Mouse (Mus musculus) T-helper 17 cell (primary cell): ENCODE results near the gene Vamp8.

Source experiments
- in situ Hi-C, 2 experiments: fragments of 300-600 bp; cut with MboI, MseI; formaldehyde crosslinking; loops; 1 replicate in 1 of 2; 2 replicates in 1 of 2; pipeline ENCODE4 v1.15.1; 2025; ENCODE audit warnings: high pct_unique_total_duplicates in 2 of 2

Gene Vamp8

GRCm38 (mm10) chr6:72389941-72390771 lies at the start of gene Vamp8:
TSS of gene Vamp8 (minus strand) at chr6:72390703.
- in situ Hi-C loops = loop anchor here in 1 of 2 experiments (5.0 kb wide), 1 partner anchor 33 kb away; the partner anchor contains the start of gene Tmem150a

GRCm38 (mm10) chr6:72439355-72440185 lies 49.1 kb upstream of the Vamp8 start, which contains the start of gene Mat2a:
TSS of gene Mat2a (minus strand) at chr6:72439558.
- in situ Hi-C loops = no loop called here

- in situ Hi-C loops = no loop called here
These were observed 48.4 kb upstream of the Vamp8 start for GRCm38 (mm10) chr6:72438862-72439354.

- in situ Hi-C loops = no loop called here
These were observed 47.7 kb upstream of the Vamp8 start for GRCm38 (mm10) chr6:72438226-72438625.

- in situ Hi-C loops = no loop called here
These were observed 41.6 kb upstream of the Vamp8 start for GRCm38 (mm10) chr6:72432153-72432552.

- in situ Hi-C loops = no loop called here
These were observed 40.8 kb upstream of the Vamp8 start for GRCm38 (mm10) chr6:72430989-72431921.

- in situ Hi-C loops = loop anchor here (5.0 kb wide), 4 partner anchors 93 to 138 kb away; partner anchors contain the start of gene Sh2d6 (in 1 of the 2)
These were observed 38.7 kb upstream of the Vamp8 start for GRCm38 (mm10) chr6:72429061-72429842.

GRCm38 (mm10) chr6:72428036-72428435 lies 37.5 kb upstream of the Vamp8 start:
- in situ Hi-C loops = loop anchor here (5.0 kb wide), 4 partner anchors 94 to 139 kb away; partner anchors contain the start of gene Sh2d6 (in 1 of the 2)

- in situ Hi-C loops = loop anchor here (5.0 kb wide), 4 partner anchors 97 to 142 kb away; partner anchors contain the start of gene Sh2d6 (in 1 of the 2)
These were observed 35.1 kb upstream of the Vamp8 start for GRCm38 (mm10) chr6:72425646-72426045.

GRCm38 (mm10) chr6:72420901-72421300 lies 30.4 kb upstream of the Vamp8 start:
- in situ Hi-C loops = no loop called here

- in situ Hi-C loops = no loop called here
These were observed 29.3 kb upstream of the Vamp8 start for GRCm38 (mm10) chr6:72419806-72420205.

- in situ Hi-C loops = no loop called here
These were observed 27.8 kb upstream of the Vamp8 start for GRCm38 (mm10) chr6:72418279-72418678.

GRCm38 (mm10) chr6:72415964-72416772 lies 25.7 kb upstream of the Vamp8 start:
- in situ Hi-C loops = no loop called here

GRCm38 (mm10) chr6:72415181-72415580 lies 24.7 kb upstream of the Vamp8 start:
- in situ Hi-C loops = no loop called here

GRCm38 (mm10) chr6:72414076-72414756 lies 23.7 kb upstream of the Vamp8 start, which contains the start of gene Ggcx:
TSS of gene Ggcx (plus strand) at chr6:72414308.
- in situ Hi-C loops = no loop called here

GRCm38 (mm10) chr6:72410518-72410917 lies 20.0 kb upstream of the Vamp8 start:
- in situ Hi-C loops = no loop called here

GRCm38 (mm10) chr6:72410003-72410402 lies 19.5 kb upstream of the Vamp8 start:
- in situ Hi-C loops = no loop called here

GRCm38 (mm10) chr6:72409567-72409966 lies 19.1 kb upstream of the Vamp8 start:
- in situ Hi-C loops = no loop called here
